Mouse (Mus musculus) embryonic facial prominence, embryonic 15.5 days (tissue): ENCODE measurements around the gene Rhbdd1. TPM values are rescaled to one million over a fixed set of nuclear protein-coding genes. Genes with fewer than 3 reads are reported as not detected.
A peak's percentile ranks its signal among the peaks of the same experiment; 100 is the strongest.

Experiments
- ATAC-seq: fragments of 200-750 bp; cut with Nextera tagmentation; 2 replicates; pipeline ENCODE4 v1.8.0; 2017; ENCODE audit warnings: low read depth, moderate TSS enrichment; ENCODE audit not compliant: insufficient number of reproducible peaks, low FRiP score, low TSS enrichment
- H3K27ac ChIP-seq: fragments of 300-500 bp; sonication (generic); replicated peaks from 2 replicates; pipeline ENCODE4 v1.5.1; 2015; ENCODE audit warnings: mild to moderate bottlenecking, inconsistent platforms
- H3K27me3 ChIP-seq: fragments of 300-500 bp; sonication (generic); 2 replicates; pipeline ENCODE4 v1.6.1; 2015; ENCODE audit warnings: inconsistent platforms
- H3K36me3 ChIP-seq: fragments of 300-500 bp; sonication (generic); 2 replicates; pipeline ENCODE4 v1.6.1; 2015; ENCODE audit warnings: mild to moderate bottlenecking, inconsistent platforms
- H3K4me1 ChIP-seq: fragments of 300-500 bp; sonication (generic); 2 replicates; pipeline ENCODE4 v1.6.1; 2015; ENCODE audit warnings: inconsistent platforms
- H3K4me2 ChIP-seq: fragments of 300-500 bp; sonication (generic); replicated peaks from 2 replicates; pipeline ENCODE4 v1.6.1; 2015; ENCODE audit warnings: mild to moderate bottlenecking, inconsistent platforms
- H3K4me3 ChIP-seq: fragments of 300-500 bp; sonication (generic); replicated peaks from 2 replicates; pipeline ENCODE4 v1.5.1; 2015; ENCODE audit warnings: mild to moderate bottlenecking, inconsistent platforms
- H3K9ac ChIP-seq: fragments of 300-500 bp; sonication (generic); 2 replicates; pipeline ENCODE4 v1.6.1; 2015; ENCODE audit warnings: inconsistent platforms
- H3K9me3 ChIP-seq: fragments of 300-500 bp; sonication (generic); replicated peaks from 2 replicates; pipeline ENCODE4 v1.6.1; 2016; ENCODE audit warnings: inconsistent platforms
- WGBS: fragments of 180-500 bp; shearing (Covaris S2); methylation state at CpG from one replicate; pipeline ENCODE4 v1.1.7; 2015; 5-methylcytosine and 5-hydroxymethylcytosine counted together
- polyA plus RNA-seq: library from polyadenylated mRNA; unstranded; fragments of >200 nt; fragmentation: Nextera tagmentation; extraction: Ambion mirVana; gene quantifications from 2 replicates; pipeline ENCODE4 v1.2.1, GENCODE M21; 2015

The Rhbdd1 gene
- polyA plus RNA-seq, 1 experiment from 2014 or later, result 10.3 TPM

- ATAC-seq, result no peak
- Histone ChIP-seq H3K4me2 (no peak overlapping the region), H3K27me3 (no peaks in the 10 kb centered on the region), H3K4me1 (no peaks in the 10 kb centered on the region), H3K9ac (no peak overlapping the region), H3K9me3 (no peaks in the 10 kb centered on the region), H3K4me3 (no peak overlapping the region), H3K36me3 (no peaks in the 10 kb centered on the region), H3K27ac (no peak overlapping the region)
- WGBS, result 78% methylated on average over 4 of the region's 4 CpGs
Measured at GRCm38 (mm10) chr1:82329237-82329953, 13.1 kb downstream of the Rhbdd1 start.

- no peak overlapping the region for H3K27ac ChIP-seq
- ATAC-seq, result no peak
- H3K36me3 ChIP-seq, result no peaks in the 10 kb centered on the region
- no peak overlapping the region for H3K4me3 ChIP-seq
- H3K4me2 ChIP-seq, result no peak overlapping the region
- H3K27me3 ChIP-seq, result no peaks in the 10 kb centered on the region
- no peaks in the 10 kb centered on the region for H3K4me1 ChIP-seq
- H3K9ac ChIP-seq, result no peak overlapping the region
- H3K9me3 ChIP-seq, result no peaks in the 10 kb centered on the region
Measured at GRCm38 (mm10) chr1:82329954-82330247, 13.6 kb downstream of the Rhbdd1 start.

GRCm38 (mm10) chr1:82334506-82334905, 18.3 kb downstream of the Rhbdd1 start:
- Histone ChIP-seq H3K27ac (no peak overlapping the region), H3K9me3 (no peaks in the 10 kb centered on the region), H3K4me2 (no peak overlapping the region), H3K27me3 (no peaks in the 10 kb centered on the region), H3K4me1 (no peaks in the 10 kb centered on the region), H3K36me3 (no peaks in the 10 kb centered on the region), H3K4me3 (no peak overlapping the region), H3K9ac (no peak overlapping the region)
- no peak for ATAC-seq
- 83% methylated on average over 3 of the region's 3 CpGs for WGBS

- Histone ChIP-seq H3K27me3 (no peaks in the 10 kb centered on the region), H3K4me1 (no peaks in the 10 kb centered on the region), H3K9me3 (no peaks in the 10 kb centered on the region), H3K27ac (no peak overlapping the region), H3K36me3 (no peaks in the 10 kb centered on the region), H3K4me3 (no peak overlapping the region), H3K9ac (no peak overlapping the region), H3K4me2 (no peak overlapping the region)
- WGBS, result 95% methylated on average over 2 of the region's 2 CpGs
- ATAC-seq, result no peak
Measured at GRCm38 (mm10) chr1:82353089-82353488, 36.8 kb downstream of the Rhbdd1 start.

- 78% methylated on average over 2 of the region's 2 CpGs for WGBS
- Histone ChIP-seq H3K4me2 (no peak overlapping the region), H3K36me3 (no peaks in the 10 kb centered on the region), H3K4me3 (no peak overlapping the region), H3K27me3 (no peaks in the 10 kb centered on the region), H3K4me1 (no peaks in the 10 kb centered on the region), H3K9me3 (no peaks in the 10 kb centered on the region), H3K27ac (no peak overlapping the region), H3K9ac (no peak overlapping the region)
- no peak for ATAC-seq
Measured at GRCm38 (mm10) chr1:82353755-82354154, 37.5 kb downstream of the Rhbdd1 start.

GRCm38 (mm10) chr1:82358871-82359647, 42.8 kb downstream of the Rhbdd1 start:
- 64% methylated on average over 20 of the region's 20 CpGs for WGBS
- Histone ChIP-seq H3K9ac (no peak overlapping the region), H3K36me3 (no peaks in the 10 kb centered on the region), H3K4me1 (peaks cover 15% of the 10 kb centered on the region), H3K4me2 (no peak overlapping the region), H3K27me3 (no peaks in the 10 kb centered on the region), H3K4me3 (no peak overlapping the region), H3K9me3 (no peaks in the 10 kb centered on the region), H3K27ac (no peak overlapping the region)
- ATAC-seq, result no peak

- ATAC-seq, result no peak
- no peak overlapping the region for H3K4me3 ChIP-seq
- no peak overlapping the region for H3K9ac ChIP-seq
- WGBS, result 82% methylated on average over 1 of the region's 1 CpGs
- H3K4me2 ChIP-seq, result no peak overlapping the region
- no peaks in the 10 kb centered on the region for H3K27me3 ChIP-seq
- H3K27ac ChIP-seq, result no peak overlapping the region
- no peaks in the 10 kb centered on the region for H3K36me3 ChIP-seq
- H3K9me3 ChIP-seq, result no peaks in the 10 kb centered on the region
- H3K4me1 ChIP-seq, result peaks cover 15% of the 10 kb centered on the region
Measured at GRCm38 (mm10) chr1:82359648-82360026, 43.4 kb downstream of the Rhbdd1 start.

- Histone ChIP-seq H3K27ac (no peak overlapping the region), H3K27me3 (no peaks in the 10 kb centered on the region), H3K9ac (no peak overlapping the region), H3K4me2 (no peak overlapping the region), H3K4me1 (peaks cover 15% of the 10 kb centered on the region), H3K9me3 (no peaks in the 10 kb centered on the region), H3K36me3 (no peaks in the 10 kb centered on the region), H3K4me3 (no peak overlapping the region)
- WGBS, result 22% methylated on average over 4 of the region's 4 CpGs
- ATAC-seq, result no peak; the same call in 1 of the 2 replicates
Measured at GRCm38 (mm10) chr1:82361240-82361639, 45.0 kb downstream of the Rhbdd1 start.

- ATAC-seq, result 0 out of 2 replicates have a peak, but pooled peaks have one; percentile 37
- Histone ChIP-seq H3K4me2 (no peak overlapping the region), H3K36me3 (no peaks in the 10 kb centered on the region), H3K4me1 (peaks cover 15% of the 10 kb centered on the region), H3K9ac (no peak overlapping the region), H3K9me3 (no peaks in the 10 kb centered on the region), H3K4me3 (no peak overlapping the region), H3K27me3 (no peaks in the 10 kb centered on the region), H3K27ac (no peak overlapping the region)
- WGBS, result 24% methylated on average over 6 of the region's 6 CpGs
Measured at GRCm38 (mm10) chr1:82362165-82362564, 45.9 kb downstream of the Rhbdd1 start.

- Histone ChIP-seq H3K27ac (no peak overlapping the region), H3K4me1 (peaks cover 15% of the 10 kb centered on the region), H3K9me3 (no peaks in the 10 kb centered on the region), H3K4me3 (no peak overlapping the region), H3K9ac (no peak overlapping the region), H3K36me3 (no peaks in the 10 kb centered on the region), H3K4me2 (no peak overlapping the region), H3K27me3 (no peaks in the 10 kb centered on the region)
- no peak for ATAC-seq
- 61% methylated on average over 7 of the region's 7 CpGs for WGBS
Measured at GRCm38 (mm10) chr1:82364047-82364446, 47.8 kb downstream of the Rhbdd1 start.

GRCm38 (mm10) chr1:82364468-82364867, 48.2 kb downstream of the Rhbdd1 start:
- WGBS, result 79% methylated on average over 6 of the region's 6 CpGs
- H3K27me3 ChIP-seq, result no peaks in the 10 kb centered on the region
- peaks cover 15% of the 10 kb centered on the region for H3K4me1 ChIP-seq
- H3K9me3 ChIP-seq, result no peaks in the 10 kb centered on the region
- no peak overlapping the region for H3K4me2 ChIP-seq
- H3K9ac ChIP-seq, result no peak overlapping the region
- H3K4me3 ChIP-seq, result no peak overlapping the region
- no peak for ATAC-seq
- no peak overlapping the region for H3K27ac ChIP-seq
- H3K36me3 ChIP-seq, result no peaks in the 10 kb centered on the region
